Mouse (Mus musculus) urinary bladder, postnatal 14 days (tissue): ENCODE results near the gene Dapk2.

ENCODE experiments used
- DNase-seq: peaks from one replicate; pipeline ENCODE4 v3.0.0; 2021; ENCODE audit warnings: low spot score

Dapk2 gene

DNA sequence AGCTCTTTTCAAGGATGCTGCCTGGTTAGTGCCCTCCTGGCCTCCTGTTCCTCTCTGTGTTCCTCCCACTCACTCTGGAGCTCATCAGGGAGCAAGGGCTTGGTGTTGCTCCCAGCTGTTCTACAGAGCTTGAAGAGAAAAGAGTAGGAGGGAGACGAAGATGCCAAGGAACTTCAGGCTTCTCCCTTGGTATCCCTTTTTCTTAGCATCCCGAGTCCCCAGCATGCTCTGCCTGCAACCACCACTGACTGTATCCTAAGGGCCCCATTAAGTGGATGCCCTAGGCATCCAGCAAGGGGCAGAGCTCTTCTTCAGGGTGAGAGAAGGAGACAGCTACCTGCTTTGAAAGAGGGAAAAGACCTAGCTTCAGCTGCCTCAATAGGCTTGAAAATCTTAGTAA is 158.6 kb downstream of the Dapk2 start:
- DNase-seq: no peak
